Comparison of ENCODE assay signal across 8 mouse cellular contexts in genomic region chr11:97766154-97766881, GRCm38 (mm10). TPM values are rescaled to one million over a fixed set of nuclear protein-coding genes. Genes with fewer than 3 reads are reported as not detected.
DNase-seq lines count a peak whose midpoint lies in the region; ATAC-seq and TF ChIP-seq lines count a peak whose summit lies in the region.

Cwc25 (minus strand) TSS chr11:97766556.

- DNase-seq in 3134 (ENCODE audit: extremely low read depth, insufficient read length, low spot score) = peak; percentile 97
- DNase-seq in adrenal gland, postnatal 36 days = peak; percentile 95 to 96
- DNase-seq in heart, adult 18-20 months = peak; percentile 97 to 98
- DNase-seq in kidney, adult 2 months = peak; percentile 97
- DNase-seq in spleen, adult 2 months (ENCODE audit: low read depth in 1 of 2, low spot score in 2 of 2) = peak; percentile 88 to 94

- H3K9ac ChIP-seq in embryonic facial prominence, embryonic 13.5 days = peak within 1 kb of the TSS; percentile 93
- H3K9ac ChIP-seq in limb, embryonic 12.5 days (replicated peaks) = peak within 1 kb of the TSS; percentile 89
- H3K9ac ChIP-seq in midbrain, embryonic 15.5 days = peak within 1 kb of the TSS; percentile 91

- peak; percentile 73 for TF ChIP-seq POLR2A in kidney, adult 2 months (IDR thresholded peaks at IDR 0.05; ENCODE audit: low read depth, low read length)
- peak; percentile 50 for TF ChIP-seq POLR2A in spleen, adult 2 months (IDR thresholded peaks at IDR 0.05; ENCODE audit: low read depth, low read length)

- WGBS in embryonic facial prominence, embryonic 13.5 days = under 1% methylated on average over 38 of the region's 38 CpGs
- WGBS in kidney, adult 2 months = under 1% methylated on average over 38 of the region's 38 CpGs
- WGBS in limb, embryonic 12.5 days = 1% methylated on average over 38 of the region's 38 CpGs
- under 1% methylated on average over 38 of the region's 38 CpGs for WGBS in midbrain, embryonic 15.5 days
- WGBS in spleen, adult 2 months = under 1% methylated on average over 38 of the region's 38 CpGs

- peaks cover 18% of the 10 kb centered on the region for H3K4me1 ChIP-seq in embryonic facial prominence, embryonic 13.5 days
- no peaks in the 10 kb centered on the region for H3K4me1 ChIP-seq in kidney, adult 2 months (ENCODE audit: control insufficient read depth, insufficient read depth, low read length)
- peaks cover 10% of the 10 kb centered on the region for H3K4me1 ChIP-seq in limb, embryonic 12.5 days (replicated peaks)
- peaks cover 23% of the 10 kb centered on the region for H3K4me1 ChIP-seq in midbrain, embryonic 15.5 days
- peaks cover 4% of the 10 kb centered on the region; the same call in 1 of the 2 replicates for H3K4me1 ChIP-seq in spleen, adult 2 months (ENCODE audit: control insufficient read depth, insufficient read depth, insufficient read length)

- no peaks in the 10 kb centered on the region for H3K9me3 ChIP-seq in embryonic facial prominence, embryonic 13.5 days
- no peaks in the 10 kb centered on the region for H3K9me3 ChIP-seq in limb, embryonic 12.5 days
- H3K9me3 ChIP-seq in midbrain, embryonic 15.5 days = no peaks in the 10 kb centered on the region

- H3K27ac ChIP-seq in embryonic facial prominence, embryonic 13.5 days = peak within 1 kb of the TSS; percentile 95
- peak within 1 kb of the TSS; percentile 85 for H3K27ac ChIP-seq in kidney, adult 2 months (ENCODE audit: insufficient read depth, low read depth, low read length)
- peak within 1 kb of the TSS; percentile 86 for H3K27ac ChIP-seq in limb, embryonic 12.5 days
- H3K27ac ChIP-seq in midbrain, embryonic 15.5 days = peak within 1 kb of the TSS; percentile 90
- peak within 1 kb of the TSS; percentile 87 for H3K27ac ChIP-seq in spleen, adult 2 months (ENCODE audit: insufficient read depth, low read length)

- no peaks in the 10 kb centered on the region for H3K27me3 ChIP-seq in embryonic facial prominence, embryonic 13.5 days
- no peaks in the 10 kb centered on the region for H3K27me3 ChIP-seq in kidney, adult 2 months (replicated peaks; ENCODE audit: control insufficient read depth, insufficient read depth, low read length)
- H3K27me3 ChIP-seq in limb, embryonic 12.5 days = no peaks in the 10 kb centered on the region
- H3K27me3 ChIP-seq in midbrain, embryonic 15.5 days (replicated peaks) = no peaks in the 10 kb centered on the region
- H3K27me3 ChIP-seq in spleen, adult 2 months (ENCODE audit: control insufficient read depth, insufficient read depth, low read length) = no peaks in the 10 kb centered on the region

- peak within 1 kb of the TSS; percentile 93 for H3K4me3 ChIP-seq in embryonic facial prominence, embryonic 13.5 days
- H3K4me3 ChIP-seq in kidney, adult 2 months (ENCODE audit: insufficient read depth, low read depth, low read length) = peak within 1 kb of the TSS; percentile 97
- peak within 1 kb of the TSS; percentile 93 for H3K4me3 ChIP-seq in limb, embryonic 12.5 days (replicated peaks)
- peak within 1 kb of the TSS; percentile 82 for H3K4me3 ChIP-seq in midbrain, embryonic 15.5 days
- peak within 1 kb of the TSS; percentile 63 for H3K4me3 ChIP-seq in spleen, adult 2 months (ENCODE audit: extremely low read depth, insufficient read depth, insufficient read length)

- peak within 1 kb of the TSS; percentile 88 for H3K4me2 ChIP-seq in embryonic facial prominence, embryonic 13.5 days
- H3K4me2 ChIP-seq in limb, embryonic 12.5 days = peak within 1 kb of the TSS; percentile 83
- H3K4me2 ChIP-seq in midbrain, embryonic 15.5 days = peak within 1 kb of the TSS; percentile 81

- peak; percentile 83 for ATAC-seq in embryonic facial prominence, embryonic 13.5 days (ENCODE audit: insufficient number of reproducible peaks, insufficient read depth, low FRiP score, low TSS enrichment, low read depth)
- peak; percentile 87 for ATAC-seq in limb, embryonic 12.5 days (ENCODE audit: insufficient number of reproducible peaks, insufficient read depth, low FRiP score, low TSS enrichment, low read depth)
- peak; percentile 97 for ATAC-seq in midbrain, embryonic 15.5 days (replicated peaks)

- H3K36me3 ChIP-seq in embryonic facial prominence, embryonic 13.5 days = peaks cover 30% of the 10 kb centered on the region
- H3K36me3 ChIP-seq in kidney, adult 2 months (ENCODE audit: control insufficient read depth, insufficient read depth, low read length) = no peaks in the 10 kb centered on the region; the same call in 1 of the 2 replicates
- peaks cover 31% of the 10 kb centered on the region for H3K36me3 ChIP-seq in limb, embryonic 12.5 days
- H3K36me3 ChIP-seq in midbrain, embryonic 15.5 days (replicated peaks) = peaks cover 22% of the 10 kb centered on the region
- H3K36me3 ChIP-seq in spleen, adult 2 months (ENCODE audit: control insufficient read depth, insufficient read depth, low read length) = peaks cover 16% of the 10 kb centered on the region

- no peak for TF ChIP-seq CTCF in kidney, adult 2 months (conservative IDR thresholded peaks at IDR 0.05; ENCODE audit: insufficient read depth, insufficient read length, low read depth, low read length)
- no peak for TF ChIP-seq CTCF in spleen, adult 2 months (IDR thresholded peaks at IDR 0.05; ENCODE audit: extremely low read depth, insufficient read depth, insufficient read length, insufficient replicate concordance)

RNA-seq across cellular contexts. Expression of gene Cwc25, which starts in this region (rescaled TPM):
- total RNA-seq in adrenal gland, postnatal 36 days (2021) = 10 to 100 TPM; 20.2 to 26.3 TPM
- polyA plus RNA-seq in embryonic facial prominence, embryonic 13.5 days (2015; fragmentation: Nextera tagmentation; extraction: Ambion mirVana) = 22.5 and 23.3 TPM in 2 replicates
- total RNA-seq in heart, adult 18-20 months (2021) = 1 to 10 TPM; 6.4 to 8.4 TPM
- polyA plus RNA-seq in kidney, adult 2 months (2012; rRNA removed) = 7.1 and 8.5 TPM in 2 replicates
- 24.6 and 25.6 TPM in 2 replicates for polyA plus RNA-seq in limb, embryonic 12.5 days (2016; fragmentation: Nextera tagmentation; extraction: Ambion mirVana)
- polyA plus RNA-seq in midbrain, embryonic 15.5 days (2015; fragmentation: Nextera tagmentation; extraction: Ambion mirVana) = 16.2 and 17.6 TPM in 2 replicates
- 6.7 TPM in 2 replicates for polyA plus RNA-seq in spleen, adult 2 months (2012; rRNA removed)

Comparison
In these comparisons a context has a peak if more than half of its experiments do, and no peak if none do; other contexts are left out.
1. Peak in every context shown above with its lines: DNase-seq, ATAC-seq, H3K4me3 ChIP-seq and H3K27ac ChIP-seq.